Mouse (Mus musculus) central nervous system, embryonic 11.5 days (tissue): ENCODE results near the gene Olfr821. TPM values are rescaled to one million over a fixed set of nuclear protein-coding genes. Genes with fewer than 3 reads are reported as not detected.

Experiments used
- polyA plus RNA-seq: library from polyadenylated mRNA; depleted of rRNA; stranded (reverse); fragments of >200 nt; gene quantifications from 2 replicates; pipeline ENCODE4 v1.2.3, GENCODE M21; 2012; rRNA removed

Gene Olfr821
- not detected in 2 replicates for polyA plus RNA-seq

DNA sequence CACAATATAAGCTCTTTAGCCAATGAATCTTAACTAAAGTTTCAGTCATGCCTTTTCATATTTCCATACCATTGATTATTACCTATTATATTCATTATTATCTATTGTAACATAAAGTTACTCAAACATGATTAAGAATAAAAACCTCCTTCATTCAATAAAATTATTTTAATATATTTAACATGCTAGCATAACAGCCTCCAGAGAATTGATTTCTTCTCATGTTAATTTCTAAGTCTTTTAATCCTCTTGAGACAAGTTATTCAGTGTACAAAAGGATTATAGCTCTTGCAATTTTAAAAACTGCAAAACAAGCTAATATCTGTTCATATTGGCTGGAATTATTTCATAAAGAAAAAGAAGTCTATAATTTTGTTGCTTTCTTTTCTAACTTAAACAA lies at the start of gene Olfr821:
Olfr821 (plus strand) TSS at position 301 of the 400 bp plus-strand sequence.

DNA sequence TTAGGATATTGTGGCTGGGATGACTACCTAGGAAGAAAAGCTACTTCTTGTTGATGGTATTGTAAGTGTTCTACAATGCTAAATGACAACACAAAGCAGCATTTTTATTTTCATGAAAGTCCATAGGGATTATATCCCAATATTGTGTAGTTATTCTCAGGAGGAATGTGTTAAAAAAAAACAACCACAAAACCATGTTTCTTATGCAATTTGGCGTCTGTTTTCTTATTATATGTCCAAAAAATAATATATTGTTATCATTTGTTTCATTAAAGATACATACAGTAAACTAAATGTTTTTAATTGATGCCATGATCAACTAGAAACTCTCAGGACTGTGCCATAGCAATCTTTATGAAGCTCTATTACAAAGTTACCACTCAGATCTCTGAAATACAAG lies 45.2 kb upstream of the Olfr821 start, which contains the start of gene Gm10310:
Gm10310 (minus strand) TSS at position 101 of the 400 bp plus-strand sequence.

DNA sequence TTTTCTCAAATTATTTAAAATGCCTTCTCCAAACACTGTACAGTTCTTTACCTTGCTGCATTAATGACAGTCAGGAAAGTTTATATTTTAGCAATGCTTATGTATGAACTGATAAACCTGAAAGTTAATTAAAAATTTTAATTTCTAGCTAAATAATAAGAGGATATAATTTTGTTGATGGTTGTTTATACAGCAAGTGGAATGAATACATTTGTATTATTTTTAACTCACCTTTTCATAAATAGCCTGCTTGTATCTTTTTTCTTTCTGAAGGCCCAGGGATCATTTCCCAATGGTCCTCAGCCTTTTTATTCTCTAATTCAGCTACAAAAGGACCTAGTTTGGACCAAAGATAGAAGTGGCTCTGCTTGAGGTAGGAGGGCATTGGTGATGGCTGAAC lies 17.8 kb upstream of the Olfr821 start, which contains the start of gene Olfr820:
Olfr820 (plus strand) TSS at position 301 of the 400 bp plus-strand sequence.

DNA sequence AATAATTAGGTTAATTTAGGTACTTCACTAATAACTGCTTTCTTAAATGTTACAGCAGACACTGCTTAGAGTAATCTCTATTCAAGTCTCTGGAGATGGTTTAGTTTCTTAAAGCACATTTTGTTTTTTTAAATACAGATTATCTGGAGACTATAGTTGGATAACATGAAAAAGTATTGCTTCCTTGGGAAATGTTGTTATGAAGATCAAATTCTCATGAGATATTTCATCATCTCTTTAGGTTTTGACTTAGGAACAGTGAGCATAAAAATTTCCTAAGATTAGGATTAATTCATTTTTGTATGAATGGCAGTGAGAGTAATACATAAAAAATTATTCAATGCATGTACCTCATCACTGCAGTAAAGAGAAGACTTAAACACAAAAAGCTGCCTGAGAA lies 40.8 kb downstream of the Olfr821 start, which contains the start of gene Olfr822:
Olfr822 (plus strand) TSS at position 301 of the 400 bp plus-strand sequence.

Other genes with a start within 250 kb of the Olfr821 start
- not detected in 2 replicates for gene Olfr810, start 235.4 kb upstream of the Olfr821 start, polyA plus RNA-seq
- not detected in 2 replicates for gene Olfr811, start 226.0 kb upstream of the Olfr821 start, polyA plus RNA-seq
- gene Olfr812, start 184.3 kb upstream of the Olfr821 start, polyA plus RNA-seq = not detected in 2 replicates
- not detected in 2 replicates for gene Olfr813, start 175.0 kb upstream of the Olfr821 start, polyA plus RNA-seq
- not detected in 2 replicates for gene Olfr814, start 150.5 kb upstream of the Olfr821 start, polyA plus RNA-seq
- gene Olfr815, start 124.5 kb upstream of the Olfr821 start, polyA plus RNA-seq = not detected in 2 replicates
- not detected in 2 replicates for gene Olfr816, start 114.8 kb upstream of the Olfr821 start, polyA plus RNA-seq
- gene Olfr818, start 81.2 kb upstream of the Olfr821 start, polyA plus RNA-seq = not detected in 2 replicates
- not detected in 2 replicates for gene Olfr819, start 63.1 kb upstream of the Olfr821 start, polyA plus RNA-seq
- gene Olfr247, start 54.2 kb upstream of the Olfr821 start, polyA plus RNA-seq = not detected in 2 replicates
- not detected in 2 replicates for gene Gm10310, start 45.3 kb upstream of the Olfr821 start, polyA plus RNA-seq
- not detected in 2 replicates for gene Olfr820, start 17.7 kb upstream of the Olfr821 start, polyA plus RNA-seq
- not detected in 2 replicates for gene Olfr822, start 40.9 kb downstream of the Olfr821 start, polyA plus RNA-seq
- gene Olfr823, start 85.0 kb downstream of the Olfr821 start, polyA plus RNA-seq = not detected in 2 replicates
- not detected in 2 replicates for gene Olfr824, start 99.7 kb downstream of the Olfr821 start, polyA plus RNA-seq
- not detected in 2 replicates for gene Olfr825, start 136.4 kb downstream of the Olfr821 start, polyA plus RNA-seq
- not detected in 2 replicates for gene Olfr826, start 153.8 kb downstream of the Olfr821 start, polyA plus RNA-seq
- not detected in 2 replicates for gene Olfr827, start 184.1 kb downstream of the Olfr821 start, polyA plus RNA-seq
- 4.0 and 6.9 TPM in 2 replicates for gene Neurod4, start 249.9 kb downstream of the Olfr821 start, polyA plus RNA-seq